In the genomic region with DNA sequence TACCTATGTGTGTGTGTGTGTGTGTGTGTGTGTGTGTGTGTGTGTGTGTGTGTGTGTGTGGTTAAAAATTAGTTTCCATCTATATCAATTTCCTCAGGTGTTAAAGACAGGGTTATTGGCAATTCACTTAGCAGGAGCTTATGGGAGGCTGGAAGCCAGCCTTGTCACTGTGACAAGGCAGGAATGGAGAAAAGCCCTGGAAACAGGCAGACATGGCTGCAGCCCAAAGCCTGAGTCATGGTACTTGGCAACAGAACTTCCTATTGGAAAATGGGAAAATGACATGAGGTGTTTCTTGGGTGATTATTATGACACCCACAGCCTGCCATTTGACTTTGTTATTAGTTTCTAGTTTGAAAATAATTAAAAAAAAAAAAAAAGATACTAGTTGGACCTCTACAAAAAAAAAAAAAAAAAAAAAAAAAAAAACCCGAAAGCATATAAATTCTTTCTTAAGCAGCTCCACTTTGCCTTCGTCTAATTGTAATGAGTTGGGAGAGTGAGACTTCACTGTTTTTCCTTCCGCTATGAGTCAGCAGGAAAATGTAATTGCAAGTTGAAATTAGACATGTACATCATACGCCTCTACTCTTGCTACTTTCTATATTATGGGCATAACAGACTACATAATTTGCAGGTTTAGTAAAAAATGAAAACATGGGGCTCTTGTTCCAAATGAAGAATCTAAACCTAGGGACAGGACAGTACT, we compare ENCODE assay signal across 8 mouse cellular contexts.
DNase-seq lines count a peak whose midpoint lies in the region; ATAC-seq and TF ChIP-seq lines count a peak whose summit lies in the region.

No protein-coding gene starts in this region.

- no peaks in the 10 kb centered on the region for H3K36me3 ChIP-seq in hindbrain, embryonic 12.5 days

- no peaks in the 10 kb centered on the region for H3K9me3 ChIP-seq in hindbrain, embryonic 12.5 days (replicated peaks)

- no peak overlapping the region for H3K4me2 ChIP-seq in hindbrain, embryonic 12.5 days (replicated peaks)

- peak; percentile 10 for DNase-seq in lung, postnatal 36 days
- no peak for DNase-seq in lung, adult 2 months
- DNase-seq in cerebellum, adult 9-11 months = peak; percentile 92
- DNase-seq in heart, postnatal 4 days = peak; percentile 46
- DNase-seq in skeletal muscle tissue, adult 2 months (ENCODE audit: low read depth, low spot score) = peak; percentile 25
- DNase-seq in urinary bladder, postnatal 14 days (ENCODE audit: low spot score) = no peak
- DNase-seq in kidney, postnatal 14 days = no peak

- TF ChIP-seq CTCF in lung, adult 2 months (IDR thresholded peaks at IDR 0.05; ENCODE audit: insufficient read depth, low read length) = no peak

- no peak overlapping the region for H3K27ac ChIP-seq in hindbrain, embryonic 12.5 days

- no peaks in the 10 kb centered on the region for H3K27me3 ChIP-seq in hindbrain, embryonic 12.5 days

- WGBS in lung, adult 2 months = 78% methylated on average over 4 of the region's 4 CpGs
- 95% methylated on average over 4 of the region's 4 CpGs for WGBS in hindbrain, embryonic 12.5 days

- no peaks in the 10 kb centered on the region for H3K4me1 ChIP-seq in lung, adult 2 months (ENCODE audit: control insufficient read depth, insufficient read depth, low read length)
- H3K4me1 ChIP-seq in hindbrain, embryonic 12.5 days = no peaks in the 10 kb centered on the region

- ATAC-seq in hindbrain, embryonic 12.5 days (ENCODE audit: low FRiP score) = no peak

- no peak for TF ChIP-seq POLR2A in lung, adult 2 months (IDR thresholded peaks at IDR 0.05; ENCODE audit: borderline replicate concordance, extremely low read depth, low read depth, low read length)

- H3K9ac ChIP-seq in hindbrain, embryonic 12.5 days = no peak overlapping the region

- no peak overlapping the region for H3K4me3 ChIP-seq in lung, adult 2 months (replicated peaks; ENCODE audit: extremely low read depth, low read depth, low read length)
- no peak overlapping the region for H3K4me3 ChIP-seq in hindbrain, embryonic 12.5 days

Comparison
In these comparisons a context has a peak if more than half of its experiments do, and no peak if none do; other contexts are left out.
1. DNase-seq: peak in lung, postnatal 36 days (single experiment), cerebellum, adult 9-11 months (single experiment), heart, postnatal 4 days (single experiment) and skeletal muscle tissue, adult 2 months (single experiment); none in lung, adult 2 months (single experiment), urinary bladder, postnatal 14 days (single experiment) and kidney, postnatal 14 days (single experiment).